Mouse (Mus musculus) myocyte (in vitro differentiated cells): ENCODE data around the gene Srpx2. TPM values are rescaled to one million over a fixed set of nuclear protein-coding genes. Genes with fewer than 3 reads are reported as not detected.

ENCODE experiments used
- H3K27me3 ChIP-seq: one replicate; pipeline ENCODE4 v1.6.1; 2011; ENCODE audit not compliant: control insufficient read depth, insufficient read depth, insufficient read length
- H3K36me3 ChIP-seq: one replicate; pipeline ENCODE4 v1.6.1; 2011; ENCODE audit not compliant: control insufficient read depth, insufficient read depth
- H3K4me2 ChIP-seq: one replicate; pipeline ENCODE4 v1.6.1; 2011; ENCODE audit warnings: low read depth, control low read depth
- H3K4me3 ChIP-seq: one replicate; pipeline ENCODE4 v1.5.1; 2011; ENCODE audit warnings: mild to moderate bottlenecking, control low read depth, moderate library complexity
- H3K79me2 ChIP-seq: one replicate; pipeline ENCODE4 v1.6.1; 2011; ENCODE audit not compliant: control insufficient read depth, insufficient read depth
- H3ac ChIP-seq: one replicate; pipeline ENCODE4 v1.6.1; 2011; ENCODE audit not compliant: control insufficient read depth, insufficient read length
- CEBPB ChIP-seq: IDR thresholded peaks from 2 replicates; pipeline ENCODE4 v1.6.1; 2011; ENCODE audit warnings: mild to moderate bottlenecking, moderate library complexity; ENCODE audit not compliant: poor library complexity, insufficient read depth, severe bottlenecking
- E2F4 ChIP-seq: IDR thresholded peaks from one replicate; pipeline ENCODE4 v1.6.1; 2011; ENCODE audit warnings: mild to moderate bottlenecking, control low read depth, moderate library complexity; ENCODE audit not compliant: insufficient read depth
- MAX ChIP-seq: IDR thresholded peaks from one replicate; pipeline ENCODE4 v1.6.1; 2011; ENCODE audit warnings: low read depth, mild to moderate bottlenecking, control low read depth
- MYOD1 ChIP-seq, 3 experiments: IDR thresholded peaks; one replicate each; pipeline ENCODE4 v1.6.1; 2011; ENCODE audit warnings: control low read depth in 2 of 3, low read depth in 2 of 3, mild to moderate bottlenecking in 2 of 3, moderate library complexity in 1 of 3; ENCODE audit not compliant: insufficient read length in 2 of 3, control insufficient read depth in 1 of 3
- POLR2A ChIP-seq: IDR thresholded peaks from one replicate; pipeline ENCODE4 v1.6.1; 2011; ENCODE audit warnings: low read depth, mild to moderate bottlenecking, control low read depth, moderate library complexity; ENCODE audit not compliant: insufficient read length
- POLR2AphosphoS2 ChIP-seq: IDR thresholded peaks from one replicate; pipeline ENCODE4 v1.6.1; 2011; ENCODE audit warnings: low read depth, control low read depth; ENCODE audit not compliant: insufficient read length
- REST ChIP-seq: IDR thresholded peaks from one replicate; pipeline ENCODE4 v1.6.1; 2011; ENCODE audit warnings: mild to moderate bottlenecking, control low read depth, moderate library complexity; ENCODE audit not compliant: insufficient read depth, insufficient read length
- SRF ChIP-seq: IDR thresholded peaks from one replicate; pipeline ENCODE4 v1.6.1; 2011; ENCODE audit warnings: low read depth; ENCODE audit not compliant: control insufficient read depth, insufficient read length
- TCF12 ChIP-seq: IDR thresholded peaks from one replicate; pipeline ENCODE4 v1.6.1; 2011; ENCODE audit warnings: mild to moderate bottlenecking, control low read depth; ENCODE audit not compliant: poor library complexity, insufficient read depth, severe bottlenecking
- TCF3 ChIP-seq: IDR thresholded peaks from one replicate; pipeline ENCODE4 v1.6.1; 2011; ENCODE audit warnings: low read depth, control low read depth; ENCODE audit not compliant: insufficient read length
- USF1 ChIP-seq: IDR thresholded peaks from one replicate; pipeline ENCODE4 v1.6.1; 2011; ENCODE audit warnings: low read depth, mild to moderate bottlenecking, control low read depth, moderate library complexity
- polyA plus RNA-seq: library from polyadenylated mRNA; unstranded; fragments of >200 nt; fragmentation: generic; extraction: Trizol; gene quantifications from one replicate; pipeline ENCODE4 v1.2.1, GENCODE M21; 2012; ENCODE audit warnings: missing spikeins

The Srpx2 gene
- polyA plus RNA-seq, 1 experiment: 41.2 TPM

DNA sequence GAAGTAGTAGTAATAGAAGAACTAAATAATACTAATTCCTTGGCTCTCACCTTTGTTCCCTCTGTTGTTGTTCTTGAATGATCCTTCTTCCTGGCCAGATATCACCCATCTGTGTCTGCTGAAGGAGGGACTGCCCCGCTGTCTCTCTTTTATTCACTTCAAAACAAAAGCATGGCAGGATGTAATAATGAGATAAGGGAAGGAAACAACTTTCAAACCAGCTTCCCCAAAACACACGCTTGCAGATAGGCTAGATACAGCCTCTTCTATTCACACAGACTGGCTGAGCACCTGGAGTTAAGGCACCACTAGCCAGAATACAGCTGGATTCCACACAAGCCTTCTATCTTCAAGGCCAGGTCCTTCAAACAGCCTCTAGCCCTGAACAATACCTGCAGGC, 52.4 kb downstream of the Srpx2 start:
- H3K79me2 ChIP-seq: no peaks in the 10 kb centered on the region
- H3K27me3 ChIP-seq: no peaks in the 10 kb centered on the region
- no peaks in the 10 kb centered on the region for H3K36me3 ChIP-seq
- H3K4me3 ChIP-seq: no peak overlapping the region
- H3K4me2 ChIP-seq: no peak overlapping the region
- TF ChIP-seq TCF12 (no peak), SRF (no peak), REST (no peak), MAX (no peak), POLR2AphosphoS2 (no peak)
- H3ac ChIP-seq: no peak overlapping the region

DNA sequence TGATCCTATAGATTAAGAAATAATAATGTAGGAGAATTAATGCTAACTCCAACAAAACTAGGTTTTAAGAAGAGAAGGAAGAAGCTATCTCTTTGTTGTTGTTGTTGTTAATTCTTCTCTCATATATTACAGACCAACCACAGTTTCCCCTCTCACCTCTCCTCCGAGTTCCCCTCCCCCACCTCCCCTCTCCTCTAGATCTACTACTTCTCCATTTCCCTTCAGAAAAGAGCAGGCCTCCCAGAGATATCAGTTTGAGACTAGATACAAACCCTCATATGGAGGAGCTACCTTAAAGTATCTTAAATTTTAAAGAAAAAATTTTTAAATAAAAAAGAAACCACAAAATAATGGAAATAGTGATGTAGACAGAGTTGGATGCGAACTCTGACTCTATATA, 56.4 kb downstream of the Srpx2 start:
- TF ChIP-seq TCF3 (no peak), POLR2A (no peak), CEBPB (no peak), USF1 (no peak), MYOD1 (IDR thresholded peaks at IDR 0.05; ENCODE audit: control insufficient read depth in 1 of 3, insufficient read length in 2 of 3, low read depth in 2 of 3) (no peak), SRF (no peak), E2F4 (no peak), TCF12 (no peak), REST (no peak), MAX (no peak), POLR2AphosphoS2 (no peak)
- Histone ChIP-seq H3K27me3 (no peaks in the 10 kb centered on the region), H3K4me2 (no peak overlapping the region), H3K4me3 (no peak overlapping the region), H3K36me3 (no peaks in the 10 kb centered on the region), H3K79me2 (no peaks in the 10 kb centered on the region), H3ac (no peak overlapping the region)

DNA sequence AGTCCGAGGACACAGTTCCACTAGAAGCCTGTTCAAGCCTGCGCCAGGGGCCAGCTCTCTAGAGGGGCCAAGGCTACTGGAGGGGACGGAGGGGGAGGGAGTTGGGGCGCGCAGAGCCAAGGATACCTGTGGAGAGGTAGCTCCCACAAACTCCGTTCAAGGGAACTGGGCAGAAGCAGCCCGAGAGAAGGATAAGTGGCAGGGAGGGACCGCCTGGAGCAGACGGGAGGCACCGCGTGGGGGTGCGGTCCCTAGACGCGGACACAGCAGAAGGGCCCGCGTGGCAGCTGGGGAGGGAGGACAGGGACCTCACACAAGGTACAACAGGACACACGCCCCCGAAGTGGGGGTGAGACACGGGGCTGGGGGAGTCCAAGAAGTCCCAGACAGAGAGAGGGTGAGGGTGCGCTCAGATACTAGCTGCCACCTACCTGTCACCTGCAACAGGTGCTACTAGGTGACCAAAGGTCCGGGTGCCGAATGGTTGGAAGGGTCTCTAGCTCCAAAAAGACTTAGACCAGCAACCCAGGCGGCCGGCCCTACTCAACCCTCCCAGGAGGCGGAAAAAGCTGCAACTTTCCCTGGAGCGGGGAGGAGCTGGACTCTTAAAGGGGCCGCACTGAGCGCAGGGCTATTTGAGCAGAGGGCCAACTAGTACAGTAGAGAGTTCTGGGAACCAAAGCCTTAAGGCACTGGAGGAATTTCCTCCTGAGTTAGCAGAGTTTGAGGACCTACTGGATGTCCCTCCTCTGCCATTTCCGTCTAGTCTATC, 73.2 kb downstream of the Srpx2 start, which contains the start of gene Sytl4:
Gene Sytl4 (minus strand): TSS at position 582 of the 772 bp plus-strand sequence.
- no peak within 1 kb of the TSS for H3K4me3 ChIP-seq
- TF ChIP-seq REST: no peak
- TF ChIP-seq POLR2AphosphoS2: no peak
- H3K36me3 ChIP-seq: no peaks in the 10 kb centered on the region
- no peak within 1 kb of the TSS for H3ac ChIP-seq
- H3K4me2 ChIP-seq: no peak within 1 kb of the TSS
- no peaks in the 10 kb centered on the region for H3K79me2 ChIP-seq
- peaks cover 5% of the 10 kb centered on the region for H3K27me3 ChIP-seq

Other genes with a start within 250 kb of the Srpx2 start
- gene Pcdh19, start 219.4 kb upstream of the Srpx2 start, polyA plus RNA-seq: 9.7 TPM
- gene Tnmd, start 57.4 kb upstream of the Srpx2 start, polyA plus RNA-seq: not detected
- 19.9 TPM for gene Tspan6, start 10.0 kb upstream of the Srpx2 start, polyA plus RNA-seq
- not detected for gene Sytl4, start 73.4 kb downstream of the Srpx2 start, polyA plus RNA-seq
- 15.7 TPM for gene Cstf2, start 150.8 kb downstream of the Srpx2 start, polyA plus RNA-seq